Mouse (Mus musculus) retina, postnatal 7 days (tissue): ENCODE results near the gene Elp4.

Experiments
- DNase-seq: peaks from one replicate; pipeline ENCODE4 v3.0.0-alpha.2; 2012; ENCODE audit warnings: low read depth, low spot score

Gene Elp4

DNA sequence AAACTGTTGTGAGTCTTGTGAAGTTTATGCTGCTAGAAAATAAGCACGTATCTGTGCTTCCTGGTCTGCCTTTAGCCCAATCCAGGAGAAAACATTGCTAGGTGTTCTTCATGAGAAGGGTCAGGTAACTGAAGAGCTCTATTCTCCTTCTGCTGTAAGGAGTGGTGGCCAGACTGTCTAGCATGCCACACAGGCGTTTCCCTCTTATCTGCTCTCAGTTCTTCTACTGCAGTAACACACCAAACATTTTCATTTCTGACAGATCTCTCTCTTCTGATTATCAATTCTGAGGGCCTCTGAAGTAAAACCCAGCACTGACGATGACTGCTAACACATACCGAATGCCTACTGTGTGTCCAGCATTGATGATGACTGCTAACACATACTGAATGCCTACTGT lies 98.3 kb downstream of the Elp4 start:
- no peak for DNase-seq

DNA sequence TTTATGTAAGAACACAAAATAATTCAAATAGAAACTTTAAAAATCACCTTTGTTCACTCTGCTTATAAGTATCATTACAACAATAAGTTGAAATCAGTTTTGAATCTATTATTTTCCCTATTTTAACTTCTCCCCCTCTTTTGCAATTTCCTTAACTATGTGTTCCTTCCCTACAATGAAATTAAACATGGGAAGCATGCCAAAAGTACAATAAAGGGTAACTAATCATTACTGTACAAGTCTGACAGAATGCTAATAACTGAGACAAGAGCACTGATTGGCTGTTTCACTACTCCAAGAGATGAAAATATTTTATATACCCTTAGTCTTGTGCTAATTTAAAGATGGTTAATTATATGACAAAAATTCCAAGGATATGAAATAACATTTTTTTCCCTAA lies 99.2 kb downstream of the Elp4 start:
- DNase-seq: no peak

DNA sequence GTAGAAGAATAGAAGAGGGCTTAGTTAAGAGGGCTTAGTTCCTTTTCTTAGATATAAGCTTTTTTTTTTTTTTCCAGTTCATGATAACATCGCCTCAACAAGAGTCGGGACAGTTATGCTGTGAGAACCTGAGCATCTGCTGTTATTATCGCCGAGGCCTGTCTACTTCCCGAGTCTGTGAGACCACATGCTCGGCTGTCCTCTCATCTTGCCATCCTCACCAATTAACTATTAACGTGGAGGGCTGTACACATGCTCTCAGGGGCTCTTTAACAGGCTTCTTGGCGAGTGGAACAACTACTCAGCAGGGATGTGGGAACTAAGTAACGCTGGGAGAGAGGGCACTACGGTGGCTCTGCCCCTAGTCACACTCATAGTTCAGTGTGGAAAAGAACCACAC lies 99.9 kb downstream of the Elp4 start:
- no peak for DNase-seq

DNA sequence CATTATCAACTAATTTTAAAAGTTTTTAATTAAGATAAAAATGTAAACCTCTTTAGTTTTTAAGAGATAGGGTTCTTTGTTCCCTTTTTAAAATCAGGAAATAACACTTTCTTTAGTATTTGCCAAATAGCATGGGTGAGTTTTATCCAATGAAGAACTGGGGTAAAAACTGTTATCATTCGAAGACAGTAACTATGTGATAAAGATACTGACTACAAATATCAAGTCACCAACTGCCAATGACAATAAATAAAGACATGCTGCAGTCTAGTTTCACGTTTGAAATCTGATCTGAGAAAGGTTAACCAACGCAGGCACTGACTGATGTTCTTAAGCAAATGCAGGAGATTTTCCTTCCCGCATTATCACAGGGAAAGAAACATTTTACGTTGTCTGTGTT lies 100.9 kb downstream of the Elp4 start:
- DNase-seq: no peak

DNA sequence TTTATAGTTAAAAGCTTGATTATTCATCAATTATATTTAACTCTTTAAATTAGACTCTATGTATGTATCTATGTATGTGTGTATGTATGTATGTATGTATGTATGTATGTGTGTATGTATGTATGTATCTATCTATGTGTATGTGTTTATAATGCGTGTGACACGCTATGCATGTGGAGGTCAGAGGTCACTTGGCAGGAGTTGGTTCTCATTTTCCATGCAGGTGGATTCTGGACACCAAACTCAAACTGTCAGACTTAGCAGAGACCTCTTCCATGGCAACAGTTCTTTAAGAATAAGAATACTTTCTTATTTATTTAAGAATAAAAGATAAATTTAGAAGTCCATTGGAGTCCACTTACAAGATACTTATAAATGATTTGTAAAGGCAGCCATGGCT lies 101.5 kb downstream of the Elp4 start:
- DNase-seq: no peak

DNA sequence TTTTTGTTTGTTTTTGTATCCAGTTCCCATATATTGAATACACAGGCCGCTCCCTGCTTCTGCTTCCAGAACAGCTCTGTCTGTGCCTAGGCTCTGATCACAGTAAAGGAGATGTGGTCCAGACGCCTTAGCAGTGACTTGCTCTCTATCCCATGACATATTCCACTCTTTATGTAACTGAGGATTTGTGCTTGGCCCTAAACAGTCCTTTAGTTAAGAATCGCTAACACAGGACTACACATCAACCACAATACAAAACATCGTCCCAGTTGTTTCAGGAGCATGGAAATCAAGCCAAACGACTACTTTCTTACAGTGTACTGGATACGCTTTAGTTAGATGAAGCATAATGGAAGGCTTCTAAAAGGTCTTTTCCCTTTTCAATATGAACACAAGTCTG lies 102.8 kb downstream of the Elp4 start:
- DNase-seq: no peak

DNA sequence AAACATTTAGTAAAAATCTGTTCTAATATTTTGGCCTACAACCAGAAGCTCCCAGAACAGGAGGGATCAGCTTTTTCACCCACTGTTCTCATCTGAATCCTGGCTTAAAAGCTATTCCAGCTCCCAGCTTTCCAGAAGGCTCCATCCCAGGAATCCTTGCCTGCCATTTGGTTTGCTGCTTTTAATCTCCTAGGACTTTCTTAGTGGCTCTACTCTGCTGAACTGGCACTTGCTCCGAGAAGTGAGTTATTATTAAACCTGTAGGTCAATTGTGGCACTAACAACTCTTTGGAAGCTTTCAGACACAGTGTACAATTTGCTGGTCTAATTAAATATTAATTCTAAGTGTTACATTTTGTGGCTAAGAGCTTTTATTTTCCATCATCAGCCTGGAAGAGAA lies 103.7 kb downstream of the Elp4 start:
- DNase-seq: no peak

DNA sequence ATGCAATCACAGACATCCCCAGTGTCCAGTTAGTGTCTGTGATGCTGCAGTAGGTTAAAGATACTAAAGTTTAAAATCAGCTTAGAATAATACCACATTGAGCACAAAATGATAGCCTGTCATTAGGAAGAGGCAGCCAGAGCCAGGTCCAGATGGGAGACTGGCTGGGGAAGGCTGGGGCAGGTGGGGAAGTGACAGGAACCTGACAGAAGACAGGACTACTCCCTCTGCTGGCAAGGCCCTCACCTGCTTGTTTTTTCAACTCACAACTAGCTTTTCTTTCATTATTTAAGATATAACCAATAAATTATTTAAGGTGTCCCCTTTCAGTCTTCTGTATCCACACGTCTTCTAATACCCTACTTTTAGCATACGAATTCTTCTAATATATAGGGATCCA lies 104.5 kb downstream of the Elp4 start:
- DNase-seq: no peak

DNA sequence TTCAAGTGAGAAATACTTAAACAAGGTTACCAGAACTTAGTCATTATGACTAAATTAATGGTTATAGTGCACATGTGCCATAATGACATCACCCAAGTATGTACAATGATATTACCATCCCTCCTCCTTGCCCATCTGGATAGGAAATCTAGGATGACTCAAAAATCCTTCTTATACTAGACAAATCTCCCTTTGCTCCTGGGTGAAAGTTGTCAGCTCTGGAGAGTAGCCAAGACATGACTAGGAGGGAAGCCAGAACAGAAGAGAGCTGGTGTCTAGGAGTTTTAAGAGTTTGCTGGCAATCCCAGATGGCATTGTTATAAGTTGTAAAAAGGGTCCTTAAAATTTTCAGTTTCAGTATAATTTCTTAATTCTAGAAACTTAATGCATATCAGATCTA lies 106.5 kb downstream of the Elp4 start:
- DNase-seq: no peak

DNA sequence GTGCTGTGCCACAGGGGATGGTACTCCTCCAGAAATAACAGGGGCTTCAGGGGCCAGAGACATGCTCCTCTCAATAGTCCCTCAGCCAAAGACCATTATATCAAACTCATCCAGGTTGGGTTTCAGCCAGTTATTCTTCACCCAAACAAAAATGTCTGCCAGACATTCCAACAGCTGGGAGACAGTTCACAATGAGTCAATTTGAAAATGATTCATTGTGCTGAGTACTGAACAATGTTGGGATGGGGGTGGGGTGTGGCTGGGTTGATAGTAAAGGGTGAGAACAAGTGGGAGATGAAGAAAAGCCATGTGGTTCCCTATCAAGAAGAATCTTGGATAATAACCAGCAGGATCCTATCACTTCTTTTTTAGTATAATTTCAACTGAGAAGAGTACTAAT lies 108.3 kb downstream of the Elp4 start:
- DNase-seq: no peak

DNA sequence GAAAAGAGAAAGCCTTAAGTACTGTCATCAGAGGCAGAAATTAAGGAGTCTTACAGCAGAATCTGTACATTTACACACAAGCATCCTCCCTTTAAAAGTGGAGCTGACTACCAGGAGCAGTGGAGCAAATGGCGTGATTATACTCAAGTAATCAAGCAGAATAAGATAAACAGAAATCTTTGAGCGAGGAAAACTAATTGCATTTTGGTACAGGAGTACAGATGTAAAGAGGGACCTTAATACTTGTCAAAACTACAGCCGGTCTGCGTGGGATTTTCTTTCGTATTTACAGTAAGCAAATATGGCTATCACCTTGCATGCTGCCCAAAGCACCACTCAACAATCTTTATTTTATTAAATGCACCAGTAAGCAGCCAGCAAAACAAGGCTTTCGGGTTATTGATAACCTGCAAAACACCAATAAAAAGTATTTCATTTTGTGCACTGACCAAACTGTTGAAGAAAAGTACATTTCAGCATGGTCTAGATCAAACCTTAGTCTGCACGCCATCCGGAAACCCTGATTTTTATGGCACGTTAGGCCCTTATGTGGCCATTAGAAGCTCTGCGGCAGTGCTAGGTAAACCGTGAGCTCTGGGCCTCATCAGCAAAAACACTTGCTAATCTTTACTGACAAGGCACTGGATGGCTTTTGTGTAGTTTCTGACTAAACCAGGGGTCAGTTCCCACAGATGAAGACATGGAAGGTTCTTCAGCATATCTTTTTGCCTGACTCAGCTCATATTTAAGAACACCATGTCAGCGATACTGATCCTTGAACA lies 111.8 kb downstream of the Elp4 start:
- no peak for DNase-seq

DNA sequence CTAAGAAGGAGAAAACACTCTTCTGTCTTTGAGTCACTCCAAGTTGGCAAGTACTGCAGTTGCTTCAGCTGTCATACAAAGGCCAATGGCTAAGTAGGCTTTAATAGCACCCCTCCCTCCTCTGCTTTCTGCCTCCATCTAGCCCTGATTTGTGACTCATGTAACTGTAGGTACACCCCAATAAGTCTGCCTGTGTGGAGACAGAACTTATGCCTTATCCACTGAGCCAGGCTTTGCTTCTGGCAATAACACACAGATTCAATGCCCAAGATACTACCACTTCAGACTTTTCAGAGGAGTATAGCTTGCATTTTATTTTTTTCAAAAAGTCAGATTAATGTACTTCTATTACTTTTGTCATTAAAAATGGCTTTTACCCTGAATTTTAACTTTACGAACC lies 114.4 kb downstream of the Elp4 start:
- no peak for DNase-seq

DNA sequence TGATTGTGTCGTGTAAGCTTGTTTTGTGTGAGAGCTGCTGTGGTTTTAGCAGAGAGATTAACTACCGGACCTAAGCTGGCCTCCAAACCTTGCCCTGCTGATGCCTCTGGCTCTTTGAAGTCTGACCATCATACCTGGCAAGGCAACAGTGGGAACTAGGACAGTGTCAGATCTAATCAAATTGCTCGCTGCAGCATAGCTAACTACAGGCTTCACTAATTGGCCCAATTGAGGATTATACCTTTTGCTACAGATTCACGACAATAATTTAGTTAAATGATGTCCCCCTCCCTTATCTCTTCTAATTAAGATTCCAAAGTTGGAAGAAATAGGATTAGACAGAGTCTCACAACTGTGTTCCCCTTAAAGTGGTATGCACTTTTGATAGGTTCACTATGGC lies 116.6 kb downstream of the Elp4 start:
- DNase-seq: no peak

DNA sequence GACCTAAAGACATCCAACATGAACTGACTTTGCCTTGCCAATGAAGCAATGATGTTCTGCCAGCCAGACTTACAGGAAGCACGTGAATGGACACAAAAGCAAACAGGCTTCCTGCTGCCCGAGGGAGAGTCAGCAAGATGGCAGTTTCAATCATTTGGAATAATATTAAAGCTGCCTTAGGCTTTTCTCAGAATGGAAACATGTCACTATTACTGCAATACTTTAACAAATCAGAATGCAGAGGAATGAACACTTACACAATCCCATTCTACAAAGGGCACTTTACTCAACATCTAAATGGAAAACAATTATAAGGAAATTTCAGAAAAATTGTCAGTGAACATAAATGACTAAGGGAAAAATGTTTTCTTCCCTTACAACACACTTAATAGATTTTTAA lies 117.4 kb downstream of the Elp4 start:
- no peak for DNase-seq

DNA sequence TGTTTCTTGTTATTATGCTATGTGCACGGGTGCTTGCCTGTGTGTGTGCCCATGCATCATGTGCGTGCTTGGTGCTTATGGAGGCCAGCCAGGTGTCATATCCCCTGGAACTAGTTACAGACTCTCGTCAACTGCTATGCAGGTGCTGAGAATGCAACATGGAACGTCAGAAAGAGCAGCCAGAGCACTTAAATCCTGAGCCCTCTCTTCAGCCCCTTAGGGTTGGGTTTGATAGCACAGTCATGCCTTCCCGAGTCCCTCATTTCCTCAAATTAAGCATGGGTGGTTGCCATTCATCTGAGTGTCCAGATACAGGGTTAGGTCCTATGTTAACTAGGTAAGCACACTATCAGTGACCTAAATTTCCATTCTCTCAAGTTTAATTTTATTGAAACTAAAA lies 121.5 kb downstream of the Elp4 start:
- DNase-seq: no peak

DNA sequence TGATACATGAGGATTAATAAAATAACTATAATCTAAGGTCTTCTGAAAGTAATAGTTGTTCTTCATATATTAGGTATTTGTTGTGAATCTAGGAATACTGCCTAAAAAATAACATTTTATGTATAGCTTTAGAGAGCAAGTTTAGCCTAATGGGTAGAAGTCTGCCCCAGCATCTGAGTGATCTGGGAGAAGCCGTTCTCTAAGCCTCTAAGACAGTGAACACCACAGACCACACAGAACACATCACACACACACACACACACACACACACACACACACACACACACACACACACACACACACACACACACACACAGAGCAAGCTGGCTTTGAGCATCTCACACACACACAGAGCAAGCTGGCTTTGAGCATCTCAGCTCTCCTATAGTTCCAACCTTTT lies 123.6 kb downstream of the Elp4 start:
- DNase-seq: no peak

DNA sequence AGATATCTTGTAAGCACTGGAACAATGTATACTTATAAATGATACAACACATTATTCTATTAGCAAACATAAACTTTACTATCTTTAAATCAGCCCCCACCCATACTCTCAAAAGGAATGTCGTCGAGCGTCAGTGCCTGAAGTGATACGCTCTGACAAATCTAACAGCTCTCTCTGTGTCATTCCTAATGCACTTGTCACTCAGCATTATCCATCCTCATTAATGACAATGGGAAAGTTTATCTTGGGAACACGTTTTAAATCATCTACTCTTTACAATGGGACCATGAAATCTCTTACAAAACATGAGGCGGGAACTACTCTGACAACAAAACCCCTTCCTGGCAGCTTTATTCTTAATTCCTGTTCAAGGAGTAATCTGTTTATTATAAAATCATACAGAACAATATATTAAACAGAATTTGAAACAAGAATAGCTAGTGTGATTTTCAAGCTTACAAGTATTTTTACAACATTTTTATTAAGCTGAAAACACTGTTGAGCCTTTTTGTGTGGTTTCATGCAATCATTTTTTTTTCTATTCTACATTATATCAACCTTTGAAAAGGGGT lies 125.0 kb downstream of the Elp4 start:
- no peak for DNase-seq

DNA sequence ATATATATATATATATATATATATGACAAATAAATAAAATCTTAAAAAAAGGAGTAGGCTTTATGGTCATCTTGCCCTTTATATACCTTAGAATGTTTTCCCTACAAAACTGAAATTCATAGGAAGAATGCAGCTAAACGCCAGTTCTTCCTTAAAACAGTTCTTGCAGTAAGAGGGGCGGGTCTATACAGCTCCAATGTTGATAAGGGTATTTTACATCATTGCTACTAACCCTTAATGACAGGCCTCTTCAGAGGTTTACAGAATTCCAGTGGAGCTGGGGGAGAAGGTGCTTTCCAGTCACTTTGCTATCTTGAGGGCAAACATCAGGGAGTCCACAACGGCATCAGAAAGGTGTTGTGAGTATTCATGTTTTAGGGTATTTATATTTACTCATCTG lies 133.1 kb downstream of the Elp4 start:
- DNase-seq: no peak

DNA sequence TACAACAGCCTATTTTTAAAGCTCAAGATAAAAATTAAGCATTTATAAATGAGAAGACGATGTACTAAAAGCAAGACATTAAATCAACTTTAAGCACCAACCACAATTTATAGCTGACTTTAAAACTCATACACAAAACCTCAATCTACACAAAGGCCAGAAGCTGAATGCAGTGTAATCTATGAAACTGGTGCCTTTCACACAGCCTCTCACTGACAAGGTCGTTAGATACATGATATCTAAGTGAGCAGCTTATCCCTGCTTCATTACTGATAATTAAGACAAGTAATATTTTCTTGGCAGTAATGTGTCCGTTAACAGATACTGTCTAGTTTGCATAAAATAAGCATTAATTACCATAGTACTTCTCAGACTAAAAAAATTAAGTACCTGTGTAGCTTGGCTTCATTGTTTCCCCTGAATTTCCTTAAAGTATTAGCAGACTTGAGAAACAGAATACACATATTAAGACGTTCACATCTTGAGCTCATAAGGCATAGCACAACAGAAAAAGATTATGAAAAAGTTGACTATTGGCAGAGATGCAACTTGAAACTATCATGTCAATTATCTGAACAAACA lies 134.5 kb downstream of the Elp4 start:
- no peak for DNase-seq

DNA sequence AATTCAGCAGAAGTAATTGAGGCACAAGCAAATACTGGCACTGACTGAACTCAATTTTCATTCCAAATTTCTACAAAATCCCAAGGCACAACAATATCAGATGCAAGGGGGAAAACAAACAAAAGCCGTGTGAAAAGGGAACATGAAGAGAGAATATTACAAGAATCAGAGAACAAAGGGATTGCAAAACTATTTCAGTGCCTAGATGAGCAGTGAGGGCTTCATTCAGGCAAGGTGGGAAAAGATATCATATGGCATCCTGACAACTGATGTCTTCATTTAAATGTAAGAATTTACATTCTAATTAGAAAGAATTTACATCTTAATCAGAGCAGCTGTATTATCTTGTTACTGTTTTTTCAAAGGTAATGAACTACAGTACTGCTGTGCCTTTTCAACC lies 150.9 kb downstream of the Elp4 start:
- DNase-seq: no peak

DNA sequence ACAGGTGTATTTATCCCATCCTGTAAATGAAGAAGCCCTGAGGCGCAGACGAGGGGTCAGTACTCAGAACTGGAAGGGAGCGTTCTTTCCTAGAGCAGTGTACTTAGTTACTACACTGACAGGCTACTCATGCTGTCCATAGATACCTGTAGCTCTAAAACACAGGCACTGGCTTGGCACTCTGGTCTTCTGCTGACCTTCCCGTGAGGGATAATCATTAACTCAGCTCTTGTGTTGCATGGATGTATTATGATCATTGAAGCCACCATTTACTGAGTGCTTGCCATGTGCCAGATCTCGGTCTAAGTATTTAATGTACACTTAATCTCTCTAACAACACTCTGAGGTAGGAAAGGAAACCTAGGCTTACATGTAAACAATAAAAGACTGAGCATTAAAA lies 155.3 kb downstream of the Elp4 start:
- no peak for DNase-seq

DNA sequence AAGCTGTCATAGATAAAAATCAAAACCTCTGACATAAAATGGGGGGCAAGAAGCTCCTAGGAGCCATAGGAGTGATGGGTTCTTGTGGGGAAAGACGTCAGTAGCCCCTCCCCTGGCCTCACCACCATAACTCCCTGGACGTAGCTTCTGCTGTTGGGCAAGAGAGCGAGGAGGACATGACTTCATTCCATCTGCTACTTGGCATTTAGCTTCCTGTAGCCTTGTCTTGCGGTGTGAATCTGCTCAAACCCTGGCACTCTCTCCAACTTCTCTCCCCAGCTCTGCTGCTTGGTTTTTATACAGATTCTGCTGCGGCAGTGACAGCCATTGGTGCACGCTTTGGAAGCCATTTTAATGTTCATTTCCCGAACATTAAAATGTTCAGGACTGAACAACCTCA lies 157.5 kb downstream of the Elp4 start:
- no peak for DNase-seq

DNA sequence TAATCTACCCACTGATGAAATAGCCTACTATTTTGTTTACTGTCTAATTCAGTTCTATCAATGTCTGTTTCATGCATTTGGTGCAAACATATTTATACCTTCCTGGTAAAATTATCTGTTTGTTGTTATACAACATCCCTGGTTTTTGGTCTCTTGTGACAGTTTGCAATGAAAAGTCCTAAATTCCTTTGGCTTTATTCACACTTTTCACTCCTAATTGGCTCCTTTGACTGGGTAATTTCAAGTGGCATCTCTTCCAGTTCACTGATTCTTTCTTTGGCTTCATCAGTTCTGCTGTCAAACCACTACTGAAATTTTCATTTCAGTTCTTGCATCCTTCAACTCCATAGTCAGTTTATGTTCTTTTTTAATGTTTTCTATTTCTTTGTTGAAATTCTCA lies 168.2 kb downstream of the Elp4 start:
- no peak for DNase-seq

DNA sequence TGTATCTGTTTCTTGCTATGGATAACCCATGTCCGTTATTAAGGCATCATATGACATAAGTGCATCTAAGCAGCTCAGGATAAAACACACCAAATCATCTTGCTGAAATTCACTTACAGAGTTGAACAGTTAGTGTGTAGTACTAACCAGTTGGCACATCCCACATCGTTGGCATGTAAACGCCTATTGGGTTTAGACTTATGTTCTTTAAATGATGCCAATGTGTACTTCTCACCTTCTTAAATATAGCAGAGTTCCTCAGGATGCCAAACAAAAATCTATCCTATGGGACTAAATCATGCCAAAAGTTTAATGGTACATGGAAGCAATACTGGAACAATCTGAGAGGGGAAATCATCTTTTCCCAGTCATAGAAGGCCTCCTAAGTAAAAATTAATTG lies 173.7 kb downstream of the Elp4 start:
- no peak for DNase-seq
